Mouse (Mus musculus) limb, embryonic 15.5 days (tissue): ENCODE measurements around the gene Bcat2. TPM values are rescaled to one million over a fixed set of nuclear protein-coding genes. Genes with fewer than 3 reads are reported as not detected.

ENCODE experiments used
- ATAC-seq: fragments of 200-750 bp; cut with Nextera tagmentation; 2 replicates; pipeline ENCODE4 v1.8.0; 2017; ENCODE audit warnings: low read depth, moderate TSS enrichment; ENCODE audit not compliant: insufficient number of reproducible peaks, low FRiP score, low TSS enrichment
- H3K27ac ChIP-seq: fragments of 300-500 bp; sonication (generic); 2 replicates; pipeline ENCODE4 v1.5.1; 2015; ENCODE audit warnings: moderate library complexity, mild to moderate bottlenecking, inconsistent platforms
- H3K27me3 ChIP-seq: fragments of 300-500 bp; sonication (generic); 2 replicates; pipeline ENCODE4 v1.6.1; 2015; ENCODE audit warnings: inconsistent platforms
- H3K36me3 ChIP-seq: fragments of 300-500 bp; sonication (generic); 2 replicates; pipeline ENCODE4 v1.6.1; 2015; ENCODE audit warnings: inconsistent platforms
- H3K4me1 ChIP-seq: fragments of 300-500 bp; sonication (generic); 2 replicates; pipeline ENCODE4 v1.6.1; 2015; ENCODE audit warnings: inconsistent platforms
- H3K4me2 ChIP-seq: fragments of 300-500 bp; sonication (generic); 2 replicates; pipeline ENCODE4 v1.6.1; 2015; ENCODE audit warnings: mild to moderate bottlenecking, inconsistent platforms
- H3K4me3 ChIP-seq: fragments of 300-500 bp; sonication (generic); 2 replicates; pipeline ENCODE4 v1.5.1; 2015; ENCODE audit warnings: mild to moderate bottlenecking, inconsistent platforms
- H3K9ac ChIP-seq: fragments of 300-500 bp; sonication (generic); 2 replicates; pipeline ENCODE4 v1.6.1; 2015; ENCODE audit warnings: inconsistent platforms
- H3K9me3 ChIP-seq: fragments of 300-500 bp; sonication (generic); 2 replicates; pipeline ENCODE4 v1.6.1; 2016; ENCODE audit warnings: inconsistent platforms
- WGBS: fragments of 180-500 bp; shearing (Covaris S2); methylation state at CpG from one replicate; pipeline ENCODE4 v1.1.7; 2015; 5-methylcytosine and 5-hydroxymethylcytosine counted together
- polyA plus RNA-seq: library from polyadenylated mRNA; unstranded; fragments of >200 nt; fragmentation: Nextera tagmentation; extraction: Ambion mirVana; gene quantifications from 2 replicates; pipeline ENCODE4 v1.2.1, GENCODE M21; 2015

Gene Bcat2
- polyA plus RNA-seq, 1 experiment from 2014 or later = 64.4 TPM

- Histone ChIP-seq H3K36me3 (peaks cover 3% of the 10 kb centered on the region; the same call in 1 of the 2 replicates), H3K4me3 (no peak overlapping the region), H3K9ac (no peak overlapping the region), H3K27me3 (no peaks in the 10 kb centered on the region), H3K4me2 (no peak overlapping the region), H3K9me3 (no peaks in the 10 kb centered on the region), H3K27ac (no peak overlapping the region; the same call in 1 of the 2 replicates), H3K4me1 (peaks cover 30% of the 10 kb centered on the region)
- WGBS = 12% methylated on average over 6 of the region's 6 CpGs
- ATAC-seq = no peak
These were observed 40.5 kb upstream of the Bcat2 start for GRCm38 (mm10) chr7:45529461-45529860.

GRCm38 (mm10) chr7:45530643-45531042, 39.3 kb upstream of the Bcat2 start:
- no peak for ATAC-seq
- WGBS = 51% methylated on average over 2 of the region's 2 CpGs
- no peaks in the 10 kb centered on the region for H3K27me3 ChIP-seq
- H3K4me2 ChIP-seq = peak overlapping the region; percentile 8; the same call in 1 of the 2 replicates
- H3K4me1 ChIP-seq = peaks cover 22% of the 10 kb centered on the region
- H3K9ac ChIP-seq = no peak overlapping the region
- no peak overlapping the region for H3K4me3 ChIP-seq
- no peaks in the 10 kb centered on the region for H3K36me3 ChIP-seq
- no peaks in the 10 kb centered on the region for H3K9me3 ChIP-seq
- H3K27ac ChIP-seq = peak overlapping the region; percentile 69

GRCm38 (mm10) chr7:45535676-45536075, 34.3 kb upstream of the Bcat2 start:
- Histone ChIP-seq H3K4me3 (no peak overlapping the region), H3K9ac (no peak overlapping the region), H3K4me2 (no peak overlapping the region), H3K27me3 (no peaks in the 10 kb centered on the region), H3K4me1 (peaks cover 14% of the 10 kb centered on the region; the same call in 1 of the 2 replicates), H3K9me3 (no peaks in the 10 kb centered on the region), H3K36me3 (no peaks in the 10 kb centered on the region), H3K27ac (no peak overlapping the region)
- no peak for ATAC-seq
- 70% methylated on average over 1 of the region's 1 CpGs for WGBS

GRCm38 (mm10) chr7:45537602-45538001, 32.4 kb upstream of the Bcat2 start:
- peak overlapping the region; percentile 49 for H3K4me3 ChIP-seq
- no peaks in the 10 kb centered on the region for H3K27me3 ChIP-seq
- no peak for ATAC-seq
- no peaks in the 10 kb centered on the region for H3K36me3 ChIP-seq
- H3K9ac ChIP-seq = no peak overlapping the region
- peaks cover 11% of the 10 kb centered on the region; the same call in 1 of the 2 replicates for H3K4me1 ChIP-seq
- H3K27ac ChIP-seq = no peak overlapping the region
- no peaks in the 10 kb centered on the region for H3K9me3 ChIP-seq
- H3K4me2 ChIP-seq = peak overlapping the region; percentile 87
- 85% methylated on average over 10 of the region's 10 CpGs for WGBS

GRCm38 (mm10) chr7:45538163-45539041, 31.6 kb upstream of the Bcat2 start:
- no peaks in the 10 kb centered on the region for H3K36me3 ChIP-seq
- H3K27ac ChIP-seq = 0 out of 2 replicates have a peak overlapping the region, but pooled peaks have one; percentile 17
- H3K9ac ChIP-seq = no peak overlapping the region
- no peaks in the 10 kb centered on the region for H3K9me3 ChIP-seq
- no peaks in the 10 kb centered on the region for H3K27me3 ChIP-seq
- peak overlapping the region; percentile 49 for H3K4me3 ChIP-seq
- peak overlapping the region; percentile 87 for H3K4me2 ChIP-seq
- peak; percentile 76; the same call in 1 of the 2 replicates for ATAC-seq
- 3% methylated on average over 28 of the region's 29 CpGs for WGBS
- H3K4me1 ChIP-seq = peaks cover 11% of the 10 kb centered on the region; the same call in 1 of the 2 replicates

GRCm38 (mm10) chr7:45539095-45539494, 30.9 kb upstream of the Bcat2 start:
- no peaks in the 10 kb centered on the region for H3K9me3 ChIP-seq
- no peak overlapping the region for H3K4me3 ChIP-seq
- H3K9ac ChIP-seq = no peak overlapping the region
- 86% methylated on average over 3 of the region's 3 CpGs for WGBS
- H3K27ac ChIP-seq = 0 out of 2 replicates have a peak overlapping the region, but pooled peaks have one; percentile 17
- H3K36me3 ChIP-seq = no peaks in the 10 kb centered on the region
- no peaks in the 10 kb centered on the region for H3K27me3 ChIP-seq
- ATAC-seq = no peak
- H3K4me1 ChIP-seq = peaks cover 11% of the 10 kb centered on the region; the same call in 1 of the 2 replicates
- H3K4me2 ChIP-seq = no peak overlapping the region

- 54% methylated on average over 2 of the region's 2 CpGs for WGBS
- Histone ChIP-seq H3K27ac (no peak overlapping the region), H3K36me3 (no peaks in the 10 kb centered on the region)
These were observed 29.7 kb upstream of the Bcat2 start for GRCm38 (mm10) chr7:45540213-45540612.

GRCm38 (mm10) chr7:45544525-45544924, 25.4 kb upstream of the Bcat2 start:
- Histone ChIP-seq H3K4me3 (no peak overlapping the region), H3K9me3 (no peaks in the 10 kb centered on the region), H3K4me1 (no peaks in the 10 kb centered on the region), H3K27ac (no peak overlapping the region), H3K36me3 (no peaks in the 10 kb centered on the region), H3K4me2 (no peak overlapping the region), H3K27me3 (no peaks in the 10 kb centered on the region), H3K9ac (no peak overlapping the region)
- 91% methylated on average over 1 of the region's 1 CpGs for WGBS
- ATAC-seq = no peak

More at GRCm38 (mm10) chr7:45540213-45540612, 29.7 kb upstream of the Bcat2 start:
- ATAC-seq = no peak
- Histone ChIP-seq H3K4me1 (peaks cover 11% of the 10 kb centered on the region; the same call in 1 of the 2 replicates), H3K4me3 (no peak overlapping the region), H3K9me3 (no peaks in the 10 kb centered on the region), H3K27me3 (no peaks in the 10 kb centered on the region), H3K4me2 (no peak overlapping the region), H3K9ac (no peak overlapping the region)

GRCm38 (mm10) chr7:45549641-45550436, 20.1 kb upstream of the Bcat2 start:
- no peaks in the 10 kb centered on the region for H3K36me3 ChIP-seq
- H3K27me3 ChIP-seq = no peaks in the 10 kb centered on the region
- no peak overlapping the region for H3K9ac ChIP-seq
- H3K4me3 ChIP-seq = no peak overlapping the region
- H3K4me1 ChIP-seq = peaks cover 3% of the 10 kb centered on the region; the same call in 1 of the 2 replicates
- H3K9me3 ChIP-seq = no peaks in the 10 kb centered on the region
- H3K4me2 ChIP-seq = no peak overlapping the region
- 0 out of 2 replicates have a peak overlapping the region, but pooled peaks have one; percentile 51 for H3K27ac ChIP-seq
- no peak for ATAC-seq
- 83% methylated on average over 16 of the region's 16 CpGs for WGBS

GRCm38 (mm10) chr7:45550821-45551511, 19.0 kb upstream of the Bcat2 start:
- no peaks in the 10 kb centered on the region for H3K27me3 ChIP-seq
- no peak overlapping the region for H3K4me2 ChIP-seq
- peaks cover 4% of the 10 kb centered on the region; the same call in 1 of the 2 replicates for H3K4me1 ChIP-seq
- peak overlapping the region; percentile 51; the same call in 1 of the 2 replicates for H3K27ac ChIP-seq
- 75% methylated on average over 11 of the region's 11 CpGs for WGBS
- ATAC-seq = no peak
- no peaks in the 10 kb centered on the region for H3K36me3 ChIP-seq
- no peak overlapping the region for H3K9ac ChIP-seq
- H3K9me3 ChIP-seq = no peaks in the 10 kb centered on the region
- H3K4me3 ChIP-seq = no peak overlapping the region

- Histone ChIP-seq H3K9ac (no peak overlapping the region), H3K36me3 (no peaks in the 10 kb centered on the region), H3K27ac (no peak overlapping the region), H3K4me1 (peaks cover 6% of the 10 kb centered on the region; the same call in 1 of the 2 replicates), H3K9me3 (no peaks in the 10 kb centered on the region), H3K4me2 (no peak overlapping the region), H3K4me3 (no peak overlapping the region), H3K27me3 (no peaks in the 10 kb centered on the region)
- WGBS = 78% methylated on average over 8 of the region's 8 CpGs
- ATAC-seq = no peak
These were observed 18.5 kb upstream of the Bcat2 start for GRCm38 (mm10) chr7:45551512-45551883.
